Mouse (Mus musculus) liver, adult (tissue): ENCODE data around the gene 2310003L06Rik.

Experiments used
- GATA4 ChIP-seq: IDR thresholded peaks from 2 replicates; pipeline ENCODE4 v1.6.1; 2014; ENCODE audit warnings: mild to moderate bottlenecking, low read length; ENCODE audit not compliant: insufficient replicate concordance

Gene 2310003L06Rik

DNA sequence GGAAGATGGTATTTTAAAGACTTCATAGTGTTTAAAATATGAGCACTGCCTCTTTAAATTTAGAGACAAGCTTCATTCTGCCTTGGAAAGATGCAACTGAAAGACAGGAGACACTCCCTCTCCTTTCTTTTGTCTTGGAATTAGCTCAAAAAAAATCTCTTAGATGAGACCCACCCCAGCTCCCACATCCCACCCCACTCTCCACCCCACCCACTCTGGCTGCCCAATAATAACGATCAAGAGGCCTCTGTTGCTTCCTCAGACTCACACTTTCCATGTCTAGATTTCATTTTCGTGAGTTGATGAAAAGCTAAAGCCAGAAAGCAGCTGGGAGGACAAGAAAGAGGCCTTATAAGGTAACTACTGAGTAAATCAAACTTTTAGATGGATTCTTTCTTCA is at the start of gene 2310003L06Rik, which contains the start of gene Gm28434:
Gene 2310003L06Rik (plus strand): TSS at position 259 of the 400 bp plus-strand sequence.
Gene Gm28434 (plus strand): TSS at position 317 of the 400 bp plus-strand sequence.
- TF ChIP-seq GATA4 = no peak

DNA sequence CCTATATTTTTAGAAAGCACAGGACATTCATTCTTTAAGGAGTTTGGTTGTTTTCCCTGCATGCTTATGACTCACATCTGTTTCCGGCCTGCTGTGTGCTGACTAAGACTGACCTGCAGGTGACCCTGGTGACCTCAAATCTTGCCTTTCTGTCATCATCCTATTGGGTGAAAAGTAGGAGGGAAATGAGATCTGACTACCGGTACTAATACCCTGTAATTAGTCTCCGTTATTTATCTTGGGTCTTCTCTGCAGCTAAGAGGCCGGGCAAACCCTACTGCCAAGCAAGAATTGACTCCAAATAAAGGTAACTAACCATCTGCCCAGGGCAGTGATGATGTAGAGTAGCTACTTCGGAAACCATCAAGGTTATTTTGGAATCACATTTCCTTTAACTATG is 43.9 kb upstream of the 2310003L06Rik start, which contains the start of gene Csn3:
Gene Csn3 (plus strand): TSS at position 208 of the 400 bp plus-strand sequence.
- no peak for TF ChIP-seq GATA4

DNA sequence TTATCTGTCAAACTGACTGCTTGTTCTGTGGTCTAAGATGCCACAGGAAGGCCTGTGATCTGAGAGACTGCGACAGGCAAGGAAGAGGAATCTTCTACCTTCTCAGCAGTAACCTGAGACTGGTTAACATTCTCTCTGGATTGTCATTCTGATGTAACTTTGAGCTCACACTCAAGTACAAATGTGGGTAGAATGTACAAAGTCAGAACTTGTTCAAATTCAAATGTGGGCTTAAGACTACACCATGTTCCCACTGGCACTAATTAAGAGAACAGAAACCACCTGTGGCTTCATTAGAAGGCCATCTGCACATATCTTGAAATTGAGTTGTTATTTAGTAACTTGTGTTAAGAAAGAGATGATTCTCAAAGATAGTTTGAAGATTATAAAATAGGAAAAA is 37.7 kb upstream of the 2310003L06Rik start:
- no peak for TF ChIP-seq GATA4

DNA sequence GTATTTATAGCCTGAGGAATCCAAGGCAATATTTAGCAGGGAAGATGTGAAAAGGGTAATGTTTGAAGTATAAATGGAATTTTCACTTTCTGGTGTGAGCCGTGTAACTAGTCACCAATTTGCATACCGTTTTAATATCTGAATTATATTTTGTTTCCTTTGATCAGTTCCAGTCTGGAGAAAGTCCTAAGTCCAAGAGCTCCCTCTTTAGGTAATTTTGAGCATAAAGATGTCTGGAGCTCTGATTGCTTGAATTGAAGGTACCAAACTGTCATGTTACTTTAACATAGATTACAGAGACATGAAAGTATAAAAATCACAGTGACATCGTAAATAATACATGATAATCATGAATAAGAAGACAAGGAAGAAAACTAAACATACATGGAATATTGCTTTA is 28.5 kb upstream of the 2310003L06Rik start:
- TF ChIP-seq GATA4 = no peak

DNA sequence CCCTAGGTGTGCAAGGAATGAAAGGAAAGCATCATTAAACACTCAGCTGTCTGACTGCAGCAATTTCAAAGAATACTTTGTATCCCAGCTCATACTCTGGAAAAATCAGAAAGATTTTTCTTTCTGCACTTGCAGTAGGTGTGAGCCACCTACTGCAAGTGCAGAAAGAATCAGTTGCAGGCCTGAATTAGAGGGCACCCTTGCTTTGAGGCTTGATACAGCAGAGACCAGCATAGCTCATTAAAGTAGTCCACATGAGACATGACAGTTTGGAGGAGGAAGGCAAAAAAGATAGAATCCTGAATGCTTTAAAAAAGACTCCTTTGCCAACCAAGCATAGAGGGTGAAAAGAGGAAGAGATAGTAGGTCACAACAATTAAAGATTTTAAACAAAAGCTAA is 26.7 kb upstream of the 2310003L06Rik start:
- TF ChIP-seq GATA4 = no peak

DNA sequence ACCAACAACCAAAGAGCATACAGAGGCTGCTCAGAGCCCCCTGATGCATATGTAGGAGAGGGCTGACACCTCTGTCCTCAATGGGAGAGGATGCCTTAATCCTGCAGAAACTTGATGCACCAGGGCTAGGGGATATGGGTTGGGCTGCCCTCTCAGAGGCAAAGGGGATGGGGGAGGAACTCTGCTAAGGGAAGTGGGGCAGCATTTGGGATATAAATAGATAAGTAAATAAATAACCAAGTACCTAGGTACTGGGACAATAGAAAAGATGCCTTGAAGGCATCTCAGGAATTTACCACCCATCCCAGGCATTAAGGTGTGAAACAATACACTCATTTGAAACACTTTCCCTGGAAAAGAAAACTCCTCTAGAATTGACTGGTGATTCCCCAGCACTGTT is 17.4 kb upstream of the 2310003L06Rik start:
- no peak for TF ChIP-seq GATA4

DNA sequence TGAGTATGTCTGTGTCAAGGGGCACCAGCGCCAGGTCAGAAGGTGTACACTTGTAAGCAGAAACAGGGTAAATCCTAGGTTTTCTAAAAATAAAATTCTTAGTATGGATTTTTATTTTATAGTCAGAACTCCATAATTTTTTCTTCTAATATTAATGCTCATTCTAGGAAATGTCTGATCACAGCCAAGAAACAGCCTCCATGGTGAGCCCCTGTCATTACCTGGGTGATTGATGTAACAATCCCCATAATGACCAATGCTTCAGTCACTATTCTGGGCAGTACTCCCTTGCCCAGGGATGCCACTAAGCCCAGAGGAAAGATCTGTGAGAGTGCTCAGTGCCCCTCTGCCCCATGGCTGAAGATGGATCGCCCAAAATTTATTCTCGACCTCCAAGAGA is 9.9 kb downstream of the 2310003L06Rik start, which contains the start of gene Cabs1:
Gene Cabs1 (plus strand): TSS at position 301 of the 400 bp plus-strand sequence.
- TF ChIP-seq GATA4 = no peak

DNA sequence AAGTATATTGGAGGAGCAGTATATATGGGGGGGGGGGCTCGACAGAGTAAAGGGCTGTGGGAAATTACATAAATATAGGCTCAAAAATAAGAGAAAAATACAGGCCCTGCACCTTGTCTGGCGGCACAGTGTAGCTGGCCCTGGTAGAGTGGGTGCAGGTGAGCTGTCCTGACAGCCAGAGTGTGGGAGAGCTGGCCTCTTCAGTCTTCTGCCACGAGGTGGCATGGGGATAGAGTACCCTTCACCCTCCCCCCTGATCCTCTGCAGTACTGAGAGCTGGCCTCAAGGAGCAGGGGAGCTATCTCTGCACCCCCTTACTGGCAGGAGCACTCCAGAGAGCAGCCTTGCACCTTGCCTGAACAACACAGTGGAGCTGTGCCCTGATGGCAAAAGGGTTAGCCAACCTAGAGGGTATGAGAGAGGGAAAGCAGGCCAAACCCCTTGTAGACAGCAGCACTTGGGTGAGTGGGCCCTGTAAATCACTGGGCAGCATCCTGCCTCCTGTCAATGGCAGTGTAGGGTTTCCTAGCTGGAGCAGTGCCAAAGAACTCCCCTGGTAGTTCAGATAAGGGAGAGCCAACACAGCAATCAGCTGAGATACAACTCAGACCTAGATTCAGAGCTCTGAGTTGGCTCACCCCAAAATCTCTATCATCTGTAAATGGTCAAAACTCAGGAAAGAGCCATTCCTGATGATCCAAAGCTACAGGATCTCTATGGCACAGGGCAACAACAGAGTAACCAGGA is 13.4 kb downstream of the 2310003L06Rik start:
- TF ChIP-seq GATA4 = no peak

DNA sequence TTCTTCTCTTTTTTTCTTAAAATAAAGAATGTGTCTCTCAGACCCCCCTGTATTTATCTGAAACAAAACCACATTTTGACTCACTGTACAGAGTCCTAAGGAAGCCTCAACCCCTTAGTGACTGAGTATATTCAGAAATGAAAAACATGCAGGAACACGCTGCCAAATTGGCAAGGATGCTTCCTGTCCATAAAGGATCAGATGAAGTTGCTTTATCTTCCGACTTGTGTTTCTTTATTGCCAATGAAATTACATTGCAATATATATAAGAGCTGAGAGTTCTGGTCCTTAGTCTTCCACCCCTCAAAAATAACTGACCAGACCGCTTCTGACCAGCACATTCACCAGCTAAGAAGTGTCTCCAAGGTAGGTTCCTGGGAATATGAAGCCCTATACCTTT is 33.0 kb downstream of the 2310003L06Rik start, which contains the start of gene Smr3a:
Gene Smr3a (plus strand): TSS at position 301 of the 400 bp plus-strand sequence.
- no peak for TF ChIP-seq GATA4

DNA sequence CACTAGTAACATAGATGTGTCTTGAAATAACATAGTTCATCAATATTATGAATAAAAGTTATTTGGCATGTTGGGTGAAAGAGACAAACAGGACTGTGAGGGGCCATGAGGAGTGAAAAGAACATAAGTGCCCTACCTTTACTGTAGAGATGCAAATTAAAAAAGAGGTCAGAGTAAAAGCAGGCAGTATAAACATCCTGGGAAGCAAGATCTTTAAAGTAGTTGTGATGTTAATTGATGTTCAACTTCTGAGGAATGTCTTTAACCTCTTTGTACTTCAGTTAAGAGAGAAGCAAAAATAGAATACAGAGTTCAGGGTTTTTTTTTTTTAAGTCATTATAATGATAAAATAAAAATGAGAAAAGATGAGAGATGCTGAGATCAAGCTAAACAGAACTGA is 36.0 kb downstream of the 2310003L06Rik start:
- TF ChIP-seq GATA4 = no peak
